Mouse (Mus musculus): ENCODE data around the gene Mcf2l. TPM values are rescaled to one million over a fixed set of nuclear protein-coding genes. Genes with fewer than 3 reads are reported as not detected.

Mcf2l gene
- polyA plus RNA-seq, 1 experiment from 2014 or later = 163 TPM

GRCm38 (mm10) chr8:12840834-12841233 lies 32.8 kb upstream of the Mcf2l start:
- Histone ChIP-seq H3K9me3 (ENCODE audit: control insufficient read depth, low read length) (no peaks in the 10 kb centered on the region), H3K4me2 (ENCODE audit: low read length) (no peak overlapping the region), H3K27ac (ENCODE audit: low read length) (no peak overlapping the region), H3K36me3 (ENCODE audit: control insufficient read depth, insufficient read depth) (peaks cover 21% of the 10 kb centered on the region), H3K4me1 (replicated peaks; ENCODE audit: control insufficient read depth, insufficient read depth, low read length) (no peaks in the 10 kb centered on the region), H3K27me3 (replicated peaks; ENCODE audit: control insufficient read depth, insufficient read depth, low read length) (no peaks in the 10 kb centered on the region), H3K4me3 (replicated peaks; ENCODE audit: low read length) (no peak overlapping the region), H3K9ac (replicated peaks; ENCODE audit: low read depth, low read length) (no peak overlapping the region)
- ATAC-seq = no peak
- WGBS = 91% methylated on average over 7 of the region's 7 CpGs

- no peak overlapping the region for H3K4me3 ChIP-seq (replicated peaks; ENCODE audit: low read length)
- peaks cover 19% of the 10 kb centered on the region for H3K36me3 ChIP-seq (ENCODE audit: control insufficient read depth, insufficient read depth)
- no peaks in the 10 kb centered on the region for H3K4me1 ChIP-seq (replicated peaks; ENCODE audit: control insufficient read depth, insufficient read depth, low read length)
- no peak overlapping the region for H3K4me2 ChIP-seq (ENCODE audit: low read length)
- H3K27ac ChIP-seq (ENCODE audit: low read length) = no peak overlapping the region
- H3K27me3 ChIP-seq (replicated peaks; ENCODE audit: control insufficient read depth, insufficient read depth, low read length) = no peaks in the 10 kb centered on the region
- H3K9ac ChIP-seq (replicated peaks; ENCODE audit: low read depth, low read length) = no peak overlapping the region
- no peaks in the 10 kb centered on the region for H3K9me3 ChIP-seq (ENCODE audit: control insufficient read depth, low read length)
- WGBS = 95% methylated on average over 11 of the region's 11 CpGs
- no peak for ATAC-seq
Measured at GRCm38 (mm10) chr8:12842342-12842995, 31.1 kb upstream of the Mcf2l start.

DNA sequence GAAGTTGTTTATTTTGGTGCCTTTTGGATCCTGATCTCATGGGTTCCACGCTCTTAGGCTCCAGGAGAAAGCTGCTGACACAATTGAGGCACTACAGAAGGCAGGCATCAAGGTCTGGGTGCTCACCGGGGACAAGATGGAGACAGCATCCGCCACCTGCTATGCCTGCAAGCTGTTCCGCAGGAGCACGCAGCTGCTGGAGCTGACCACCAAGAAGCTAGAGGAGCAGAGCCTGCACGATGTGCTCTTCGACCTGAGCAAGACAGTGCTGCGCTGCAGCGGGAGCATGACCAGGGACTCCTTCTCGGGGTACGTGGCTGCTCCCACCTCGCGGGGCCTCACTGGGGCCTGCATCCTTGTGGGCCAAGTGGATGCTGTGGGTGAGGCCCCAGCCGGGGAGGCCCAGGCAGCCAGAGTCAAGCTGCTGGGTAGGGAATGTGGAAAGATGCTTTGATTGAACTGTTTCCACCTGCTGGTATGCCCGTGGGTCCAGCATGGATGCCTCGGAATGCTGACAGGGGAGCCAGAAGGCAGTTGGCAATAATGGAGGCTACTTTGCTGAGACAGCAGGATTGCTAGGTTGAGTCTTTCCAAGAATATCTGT lies 29.2 kb upstream of the Mcf2l start:
- no peak overlapping the region for H3K4me2 ChIP-seq (ENCODE audit: low read length)
- no peak for ATAC-seq
- H3K4me1 ChIP-seq (replicated peaks; ENCODE audit: control insufficient read depth, insufficient read depth, low read length) = no peaks in the 10 kb centered on the region
- no peak overlapping the region for H3K4me3 ChIP-seq (replicated peaks; ENCODE audit: low read length)
- no peaks in the 10 kb centered on the region for H3K27me3 ChIP-seq (replicated peaks; ENCODE audit: control insufficient read depth, insufficient read depth, low read length)
- peaks cover 22% of the 10 kb centered on the region for H3K36me3 ChIP-seq (ENCODE audit: control insufficient read depth, insufficient read depth)
- H3K9me3 ChIP-seq (ENCODE audit: control insufficient read depth, low read length) = no peaks in the 10 kb centered on the region
- H3K9ac ChIP-seq (replicated peaks; ENCODE audit: low read depth, low read length) = no peak overlapping the region
- 93% methylated on average over 16 of the region's 16 CpGs for WGBS
- no peak overlapping the region for H3K27ac ChIP-seq (ENCODE audit: low read length)

- Histone ChIP-seq H3K4me3 (replicated peaks; ENCODE audit: low read length) (no peak overlapping the region), H3K36me3 (ENCODE audit: control insufficient read depth, insufficient read depth) (peaks cover 24% of the 10 kb centered on the region), H3K9ac (replicated peaks; ENCODE audit: low read depth, low read length) (no peak overlapping the region), H3K27me3 (replicated peaks; ENCODE audit: control insufficient read depth, insufficient read depth, low read length) (no peaks in the 10 kb centered on the region), H3K4me2 (ENCODE audit: low read length) (no peak overlapping the region), H3K9me3 (ENCODE audit: control insufficient read depth, low read length) (no peaks in the 10 kb centered on the region), H3K27ac (ENCODE audit: low read length) (no peak overlapping the region), H3K4me1 (replicated peaks; ENCODE audit: control insufficient read depth, insufficient read depth, low read length) (no peaks in the 10 kb centered on the region)
- 94% methylated on average over 6 of the region's 6 CpGs for WGBS
- ATAC-seq = no peak
Measured at GRCm38 (mm10) chr8:12846447-12846846, 27.2 kb upstream of the Mcf2l start.

GRCm38 (mm10) chr8:12851241-12851640 lies 22.4 kb upstream of the Mcf2l start:
- WGBS = 91% methylated on average over 10 of the region's 10 CpGs
- Histone ChIP-seq H3K36me3 (ENCODE audit: control insufficient read depth, insufficient read depth) (peaks cover 12% of the 10 kb centered on the region), H3K27ac (ENCODE audit: low read length) (no peak overlapping the region), H3K4me2 (ENCODE audit: low read length) (no peak overlapping the region), H3K27me3 (replicated peaks; ENCODE audit: control insufficient read depth, insufficient read depth, low read length) (no peaks in the 10 kb centered on the region), H3K9ac (replicated peaks; ENCODE audit: low read depth, low read length) (no peak overlapping the region), H3K9me3 (ENCODE audit: control insufficient read depth, low read length) (no peaks in the 10 kb centered on the region), H3K4me3 (replicated peaks; ENCODE audit: low read length) (no peak overlapping the region), H3K4me1 (replicated peaks; ENCODE audit: control insufficient read depth, insufficient read depth, low read length) (no peaks in the 10 kb centered on the region)
- ATAC-seq = no peak

- H3K36me3 ChIP-seq (ENCODE audit: control insufficient read depth, insufficient read depth) = peaks cover 2% of the 10 kb centered on the region; the same call in 1 of the 2 replicates
- no peak overlapping the region for H3K4me3 ChIP-seq (replicated peaks; ENCODE audit: low read length)
- H3K27ac ChIP-seq (ENCODE audit: low read length) = no peak overlapping the region
- no peaks in the 10 kb centered on the region for H3K27me3 ChIP-seq (replicated peaks; ENCODE audit: control insufficient read depth, insufficient read depth, low read length)
- no peak overlapping the region for H3K9ac ChIP-seq (replicated peaks; ENCODE audit: low read depth, low read length)
- H3K9me3 ChIP-seq (ENCODE audit: control insufficient read depth, low read length) = no peaks in the 10 kb centered on the region
- no peak overlapping the region for H3K4me2 ChIP-seq (ENCODE audit: low read length)
- H3K4me1 ChIP-seq (replicated peaks; ENCODE audit: control insufficient read depth, insufficient read depth, low read length) = no peaks in the 10 kb centered on the region
- 86% methylated on average over 15 of the region's 15 CpGs for WGBS
- ATAC-seq = no peak
Measured at GRCm38 (mm10) chr8:12856038-12856437, 17.6 kb upstream of the Mcf2l start.

DNA sequence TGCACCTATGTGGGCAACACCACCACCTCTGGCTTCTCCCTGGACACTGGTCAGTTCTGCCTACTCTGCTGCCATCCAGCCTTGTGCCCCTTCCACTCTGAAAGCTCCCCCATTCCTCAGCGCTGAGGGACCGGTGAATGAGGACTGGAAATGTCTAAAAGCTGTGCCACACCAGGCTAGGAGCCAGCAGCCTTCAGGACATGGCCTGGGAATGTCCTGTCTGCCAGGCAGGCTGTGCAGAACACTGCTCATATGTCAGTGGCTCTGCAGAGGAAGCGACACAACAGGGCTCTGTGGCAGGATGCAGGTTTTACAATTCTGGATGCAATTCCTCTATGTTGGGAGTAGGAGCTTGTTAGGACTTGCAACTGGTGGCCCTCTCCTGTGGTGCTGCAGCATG lies 10.5 kb upstream of the Mcf2l start:
- H3K9ac ChIP-seq (replicated peaks; ENCODE audit: low read depth, low read length) = no peak overlapping the region
- no peak overlapping the region for H3K4me2 ChIP-seq (ENCODE audit: low read length)
- H3K27ac ChIP-seq (ENCODE audit: low read length) = no peak overlapping the region
- H3K4me1 ChIP-seq (replicated peaks; ENCODE audit: control insufficient read depth, insufficient read depth, low read length) = no peaks in the 10 kb centered on the region
- no peak overlapping the region for H3K4me3 ChIP-seq (replicated peaks; ENCODE audit: low read length)
- no peaks in the 10 kb centered on the region for H3K27me3 ChIP-seq (replicated peaks; ENCODE audit: control insufficient read depth, insufficient read depth, low read length)
- no peaks in the 10 kb centered on the region for H3K9me3 ChIP-seq (ENCODE audit: control insufficient read depth, low read length)
- H3K36me3 ChIP-seq (ENCODE audit: control insufficient read depth, insufficient read depth) = peaks cover 3% of the 10 kb centered on the region; the same call in 1 of the 2 replicates
- ATAC-seq = no peak
- 95% methylated on average over 3 of the region's 3 CpGs for WGBS

DNA sequence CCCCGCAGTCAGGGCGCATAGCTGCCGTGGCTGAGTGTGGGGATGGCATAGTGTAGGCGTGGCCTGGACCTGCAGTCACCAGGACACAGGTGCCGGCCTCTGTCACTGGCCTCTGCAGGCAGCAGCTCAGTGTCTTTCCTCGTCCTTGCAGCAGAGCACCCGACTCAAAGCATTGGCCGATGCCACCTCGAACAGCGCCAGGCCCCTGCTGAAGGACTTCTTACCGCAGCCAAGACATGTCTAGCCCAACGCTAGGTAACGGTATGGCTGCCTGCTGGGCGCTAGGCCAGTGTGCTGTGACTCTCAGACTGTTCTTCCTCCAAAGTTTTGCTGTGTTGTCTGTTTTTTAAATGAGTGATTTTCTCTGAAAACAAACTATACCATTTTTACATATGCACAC lies 10.0 kb upstream of the Mcf2l start:
- no peaks in the 10 kb centered on the region for H3K9me3 ChIP-seq (ENCODE audit: control insufficient read depth, low read length)
- H3K9ac ChIP-seq (replicated peaks; ENCODE audit: low read depth, low read length) = no peak overlapping the region
- H3K27me3 ChIP-seq (replicated peaks; ENCODE audit: control insufficient read depth, insufficient read depth, low read length) = no peaks in the 10 kb centered on the region
- H3K27ac ChIP-seq (ENCODE audit: low read length) = no peak overlapping the region
- ATAC-seq = no peak
- 83% methylated on average over 14 of the region's 14 CpGs for WGBS
- no peak overlapping the region for H3K4me2 ChIP-seq (ENCODE audit: low read length)
- H3K4me1 ChIP-seq (replicated peaks; ENCODE audit: control insufficient read depth, insufficient read depth, low read length) = no peaks in the 10 kb centered on the region
- peaks cover 3% of the 10 kb centered on the region; the same call in 1 of the 2 replicates for H3K36me3 ChIP-seq (ENCODE audit: control insufficient read depth, insufficient read depth)
- H3K4me3 ChIP-seq (replicated peaks; ENCODE audit: low read length) = no peak overlapping the region

DNA sequence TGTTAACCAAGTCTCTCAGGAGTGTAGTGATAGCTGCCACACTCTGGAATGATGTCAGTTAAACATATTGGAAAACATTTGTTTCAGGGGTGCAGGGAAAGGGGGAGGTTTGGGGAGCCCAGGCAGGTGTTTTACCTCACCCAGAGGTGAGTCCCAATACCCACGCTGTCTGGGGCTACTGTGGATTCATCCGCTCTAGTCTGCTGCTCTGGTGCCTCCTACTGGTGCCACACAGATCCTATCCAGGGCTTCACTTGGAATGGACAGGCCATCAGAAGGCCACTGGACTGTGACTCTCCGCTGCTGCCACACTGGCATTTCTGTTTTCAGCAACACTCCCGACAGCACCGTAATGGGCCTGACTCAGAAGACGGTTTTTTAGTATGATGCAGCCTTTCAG lies 7.8 kb upstream of the Mcf2l start:
- Histone ChIP-seq H3K9me3 (ENCODE audit: control insufficient read depth, low read length) (no peaks in the 10 kb centered on the region), H3K4me2 (ENCODE audit: low read length) (no peak overlapping the region), H3K4me1 (replicated peaks; ENCODE audit: control insufficient read depth, insufficient read depth, low read length) (no peaks in the 10 kb centered on the region; the same call in 1 of the 2 replicates), H3K4me3 (replicated peaks; ENCODE audit: low read length) (no peak overlapping the region), H3K9ac (replicated peaks; ENCODE audit: low read depth, low read length) (no peak overlapping the region), H3K36me3 (ENCODE audit: control insufficient read depth, insufficient read depth) (peaks cover 3% of the 10 kb centered on the region; the same call in 1 of the 2 replicates), H3K27ac (ENCODE audit: low read length) (no peak overlapping the region), H3K27me3 (replicated peaks; ENCODE audit: control insufficient read depth, insufficient read depth, low read length) (no peaks in the 10 kb centered on the region)
- 67% methylated on average over 6 of the region's 6 CpGs for WGBS
- no peak for ATAC-seq

Measured in forebrain, embryonic 16.5 days (tissue).